Mouse (Mus musculus) testis, adult 2 months (tissue): ENCODE data around the gene Palld.

Experiments
- CTCF ChIP-seq: fragments of 200-500 bp; IDR thresholded peaks from 2 replicates; pipeline ENCODE4 v1.5.1; 2012; ENCODE audit warnings: low read depth, mild to moderate bottlenecking, inconsistent platforms, low read length, moderate library complexity; ENCODE audit not compliant: control insufficient read depth, insufficient read depth, insufficient replicate concordance
- POLR2A ChIP-seq: fragments of 200-500 bp; IDR thresholded peaks from 2 replicates; pipeline ENCODE4 v1.6.1; 2012; ENCODE audit warnings: low read depth, mild to moderate bottlenecking, inconsistent platforms, low read length, moderate library complexity; ENCODE audit not compliant: control insufficient read depth

DNA sequence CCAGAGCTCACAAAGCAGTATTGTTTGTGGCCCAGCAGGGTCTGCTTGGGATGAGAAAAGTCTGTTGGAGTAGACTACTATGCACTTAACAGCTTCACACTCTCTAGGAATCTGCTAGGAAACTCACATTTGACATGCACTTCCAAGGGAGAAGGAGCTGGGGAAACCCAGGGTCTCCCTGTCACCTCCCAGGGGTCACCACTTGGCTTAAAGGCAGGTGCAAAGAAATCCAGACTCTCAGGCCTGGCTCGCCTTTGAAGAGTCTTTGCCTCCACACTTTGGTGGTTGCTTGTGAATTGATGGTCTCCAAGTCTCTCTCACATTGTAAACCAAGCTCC, 272.9 kb downstream of the Palld start:
- TF ChIP-seq POLR2A = no peak
- no peak for TF ChIP-seq CTCF
